Mouse (Mus musculus): ENCODE results near the gene Ect2. TPM values are rescaled to one million over a fixed set of nuclear protein-coding genes. Genes with fewer than 3 reads are reported as not detected.

Gene Ect2
- polyA plus RNA-seq, 1 experiment: 12.0 TPM

GRCm38 (mm10) chr3:27183601-27184175, 30.0 kb upstream of the Ect2 start:
- Histone ChIP-seq H3K27ac (ENCODE audit: control insufficient read depth, insufficient read depth, low read length) (no peak overlapping the region), H3K4me1 (replicated peaks; ENCODE audit: control insufficient read depth, insufficient read depth, low read length) (peaks cover 9% of the 10 kb centered on the region), H3K36me3 (ENCODE audit: control insufficient read depth, insufficient read depth, low read length) (no peaks in the 10 kb centered on the region), H3K27me3 (ENCODE audit: control insufficient read depth, insufficient read depth, low read length) (no peaks in the 10 kb centered on the region), H3K4me3 (ENCODE audit: control insufficient read depth, insufficient read depth, low read length) (peak overlapping the region; percentile 90)
- TF ChIP-seq CTCF (IDR thresholded peaks at IDR 0.05; ENCODE audit: borderline replicate concordance, control insufficient read depth, extremely low read depth, insufficient read depth, low read length, poor library complexity) (no peak), POLR2A (IDR thresholded peaks at IDR 0.05; ENCODE audit: control insufficient read depth, extremely low read depth, insufficient read depth, low read length, poor library complexity) (no peak)
- DNase-seq: peak; percentile 21
- 9% methylated on average over 19 of the region's 19 CpGs for WGBS

GRCm38 (mm10) chr3:27182733-27183600, 29.3 kb upstream of the Ect2 start, which contains the start of gene Nceh1:
Gene Nceh1, plus strand, starts transcription at chr3:27182965.
- Histone ChIP-seq H3K36me3 (ENCODE audit: control insufficient read depth, insufficient read depth, low read length) (no peaks in the 10 kb centered on the region), H3K27ac (ENCODE audit: control insufficient read depth, insufficient read depth, low read length) (no peak within 1 kb of the TSS), H3K4me1 (replicated peaks; ENCODE audit: control insufficient read depth, insufficient read depth, low read length) (peaks cover 9% of the 10 kb centered on the region), H3K4me3 (ENCODE audit: control insufficient read depth, insufficient read depth, low read length) (peak within 1 kb of the TSS; percentile 90), H3K27me3 (ENCODE audit: control insufficient read depth, insufficient read depth, low read length) (no peaks in the 10 kb centered on the region)
- DNase-seq: peak; percentile 97
- TF ChIP-seq POLR2A (IDR thresholded peaks at IDR 0.05; ENCODE audit: control insufficient read depth, extremely low read depth, insufficient read depth, low read length, poor library complexity) (peak; percentile 30; the same call in 1 of the 2 replicates), CTCF (IDR thresholded peaks at IDR 0.05; ENCODE audit: borderline replicate concordance, control insufficient read depth, extremely low read depth, insufficient read depth, low read length, poor library complexity) (peak; percentile 94)
- under 1% methylated on average over 54 of the region's 54 CpGs for WGBS

GRCm38 (mm10) chr3:27179711-27180110, 26.0 kb upstream of the Ect2 start:
- Histone ChIP-seq H3K36me3 (ENCODE audit: control insufficient read depth, insufficient read depth, low read length) (no peaks in the 10 kb centered on the region), H3K4me1 (replicated peaks; ENCODE audit: control insufficient read depth, insufficient read depth, low read length) (peaks cover 9% of the 10 kb centered on the region), H3K27me3 (ENCODE audit: control insufficient read depth, insufficient read depth, low read length) (no peaks in the 10 kb centered on the region), H3K27ac (ENCODE audit: control insufficient read depth, insufficient read depth, low read length) (no peak overlapping the region), H3K4me3 (ENCODE audit: control insufficient read depth, insufficient read depth, low read length) (no peak overlapping the region)
- no peak for DNase-seq
- no peak for TF ChIP-seq CTCF (IDR thresholded peaks at IDR 0.05; ENCODE audit: borderline replicate concordance, control insufficient read depth, extremely low read depth, insufficient read depth, low read length, poor library complexity)
- no peak for TF ChIP-seq POLR2A (IDR thresholded peaks at IDR 0.05; ENCODE audit: control insufficient read depth, extremely low read depth, insufficient read depth, low read length, poor library complexity)
- 78% methylated on average over 8 of the region's 8 CpGs for WGBS

GRCm38 (mm10) chr3:27170257-27170656, 16.6 kb upstream of the Ect2 start:
- Histone ChIP-seq H3K27ac (ENCODE audit: control insufficient read depth, insufficient read depth, low read length) (no peak overlapping the region), H3K36me3 (ENCODE audit: control insufficient read depth, insufficient read depth, low read length) (no peaks in the 10 kb centered on the region), H3K4me1 (replicated peaks; ENCODE audit: control insufficient read depth, insufficient read depth, low read length) (no peaks in the 10 kb centered on the region), H3K4me3 (ENCODE audit: control insufficient read depth, insufficient read depth, low read length) (no peak overlapping the region), H3K27me3 (ENCODE audit: control insufficient read depth, insufficient read depth, low read length) (no peaks in the 10 kb centered on the region)
- WGBS: 91% methylated on average over 1 of the region's 1 CpGs
- DNase-seq: no peak
- TF ChIP-seq POLR2A (IDR thresholded peaks at IDR 0.05; ENCODE audit: control insufficient read depth, extremely low read depth, insufficient read depth, low read length, poor library complexity) (no peak), CTCF (IDR thresholded peaks at IDR 0.05; ENCODE audit: borderline replicate concordance, control insufficient read depth, extremely low read depth, insufficient read depth, low read length, poor library complexity) (no peak)

GRCm38 (mm10) chr3:27165481-27166065, 11.9 kb upstream of the Ect2 start:
- Histone ChIP-seq H3K27me3 (ENCODE audit: control insufficient read depth, insufficient read depth, low read length) (no peaks in the 10 kb centered on the region), H3K27ac (ENCODE audit: control insufficient read depth, insufficient read depth, low read length) (no peak overlapping the region), H3K36me3 (ENCODE audit: control insufficient read depth, insufficient read depth, low read length) (no peaks in the 10 kb centered on the region), H3K4me1 (replicated peaks; ENCODE audit: control insufficient read depth, insufficient read depth, low read length) (no peaks in the 10 kb centered on the region), H3K4me3 (ENCODE audit: control insufficient read depth, insufficient read depth, low read length) (no peak overlapping the region)
- TF ChIP-seq POLR2A (IDR thresholded peaks at IDR 0.05; ENCODE audit: control insufficient read depth, extremely low read depth, insufficient read depth, low read length, poor library complexity) (no peak), CTCF (IDR thresholded peaks at IDR 0.05; ENCODE audit: borderline replicate concordance, control insufficient read depth, extremely low read depth, insufficient read depth, low read length, poor library complexity) (no peak)
- 95% methylated on average over 3 of the region's 3 CpGs for WGBS
- no peak for DNase-seq

GRCm38 (mm10) chr3:27162410-27162804, 8.7 kb upstream of the Ect2 start:
- H3K27me3 ChIP-seq (ENCODE audit: control insufficient read depth, insufficient read depth, low read length): no peaks in the 10 kb centered on the region
- no peak for DNase-seq
- no peak overlapping the region for H3K4me3 ChIP-seq (ENCODE audit: control insufficient read depth, insufficient read depth, low read length)
- no peaks in the 10 kb centered on the region for H3K36me3 ChIP-seq (ENCODE audit: control insufficient read depth, insufficient read depth, low read length)
- no peaks in the 10 kb centered on the region for H3K4me1 ChIP-seq (replicated peaks; ENCODE audit: control insufficient read depth, insufficient read depth, low read length)
- TF ChIP-seq POLR2A (IDR thresholded peaks at IDR 0.05; ENCODE audit: control insufficient read depth, extremely low read depth, insufficient read depth, low read length, poor library complexity): no peak
- TF ChIP-seq CTCF (IDR thresholded peaks at IDR 0.05; ENCODE audit: borderline replicate concordance, control insufficient read depth, extremely low read depth, insufficient read depth, low read length, poor library complexity): no peak
- 77% methylated on average over 2 of the region's 2 CpGs for WGBS
- H3K27ac ChIP-seq (ENCODE audit: control insufficient read depth, insufficient read depth, low read length): no peak overlapping the region
